Mouse (Mus musculus) embryonic stem cell, embryonic (primary cell): ENCODE results near the gene Foxm1.

Experiments
- CTCF ChIA-PET, 4 experiments: fragments of 300-600 bp in 2 of 4; fragments of 350-600 bp in 2 of 4; sonication (Branson Sonifier 250); formaldehyde crosslinking; loops; one replicate each; lab custom pipeline; 2022; ENCODE audit warnings: inconsistent platforms in 2 of 4; lab: Charles Lee
- POLR2A ChIA-PET, 4 experiments: fragments of 300-600 bp in 2 of 4; fragments of 350-600 bp in 2 of 4; sonication (Branson Sonifier 250); formaldehyde crosslinking; loops; one replicate each; lab custom pipeline; 2022; ENCODE audit warnings: antibody characterized with exemption in 4 of 4, inconsistent platforms in 1 of 4; lab: Charles Lee

Gene Foxm1

GRCm38 (mm10) chr6:128362381-128363006, at the start of gene Foxm1, which contains the start of gene Rhno1:
Foxm1 (plus strand) TSS chr6:128362967.
Rhno1 (minus strand) TSS chr6:128362911.
- CTCF ChIA-PET = interaction anchor here in 3 of 4 experiments (0.9 to 1.6 kb wide), 4 partner anchors 48 to 162 kb away, joined by 3 to 5 read pairs (median 5); no protein-coding TSS in a partner anchor
- POLR2A ChIA-PET = interaction anchor here in 2 of 4 experiments (0.8 to 1.7 kb wide), 10 partner anchors 11 to 162 kb away, joined by 3 to 5 read pairs (median 3); no protein-coding TSS in a partner anchor

- ChIA-PET CTCF (interaction anchor here (0.6 to 1.6 kb wide), 10 partner anchors 9 to 318 kb away, joined by 3 to 9 read pairs (median 3); no protein-coding TSS in a partner anchor), POLR2A (interaction anchor here in 3 of 4 experiments (0.6 to 1.9 kb wide), 22 partner anchors 9 to 248 kb away, joined by 3 to 9 read pairs (median 4); partner anchors contain the start of genes Tead4 (in 2 of the 3) and Itfg2 (in 1 of the 3))
Measured at GRCm38 (mm10) chr6:128314796-128315195, 48.0 kb upstream of the Foxm1 start.

- POLR2A ChIA-PET = interaction anchor here (0.6 to 1.9 kb wide), 26 partner anchors 9 to 844 kb away, joined by 3 to 9 read pairs (median 4); partner anchors contain the start of genes Itfg2 (in 1 of the 4), Tead4 (in 1 of the 4) and Tulp3 (in 1 of the 4)
- CTCF ChIA-PET = interaction anchor here (0.6 to 1.6 kb wide), 14 partner anchors 11 to 940 kb away, joined by 3 to 9 read pairs (median 4); no protein-coding TSS in a partner anchor
Measured at GRCm38 (mm10) chr6:128315597-128315996, 47.2 kb upstream of the Foxm1 start.

GRCm38 (mm10) chr6:128318317-128318716, 44.5 kb upstream of the Foxm1 start:
- CTCF ChIA-PET = interaction anchor here (0.6 to 1.8 kb wide), 19 partner anchors 9 to 1427 kb away, joined by 3 to 8 read pairs (median 4); no protein-coding TSS in a partner anchor
- POLR2A ChIA-PET = interaction anchor here (0.6 to 3.1 kb wide), 12 partner anchors 9 to 161 kb away, joined by 3 to 9 read pairs (median 4); no protein-coding TSS in a partner anchor

GRCm38 (mm10) chr6:128334397-128335124, 28.2 kb upstream of the Foxm1 start:
- CTCF ChIA-PET = interaction anchor here (0.6 to 2.3 kb wide), 35 partner anchors 9 to 617 kb away, joined by 3 to 12 read pairs (median 4); no protein-coding TSS in a partner anchor
- POLR2A ChIA-PET = interaction anchor here (0.6 to 3.3 kb wide), 37 partner anchors 9 to 998 kb away, joined by 3 to 13 read pairs (median 4); partner anchors contain the start of gene Tulp3 (in 2 of the 4)

- CTCF ChIA-PET = interaction anchor here in 2 of 4 experiments (1.2 to 1.8 kb wide), 2 partner anchors 19 to 28 kb away, joined by 3 to 7 read pairs; no protein-coding TSS in a partner anchor
- POLR2A ChIA-PET = interaction anchor here (0.6 to 3.3 kb wide), 12 partner anchors 14 to 174 kb away, joined by 3 to 14 read pairs (median 4); partner anchors contain the start of genes Itfg2 (in 2 of the 4) and Tulp3 (in 2 of the 4)
Measured at GRCm38 (mm10) chr6:128337467-128337866, 25.3 kb upstream of the Foxm1 start.

GRCm38 (mm10) chr6:128338876-128339275, 23.9 kb upstream of the Foxm1 start:
- POLR2A ChIA-PET = interaction anchor here (0.5 to 2.2 kb wide), 18 partner anchors 8 to 141 kb away, joined by 3 to 6 read pairs (median 3); partner anchors contain the start of gene Itfg2 (in 1 of the 4)
- CTCF ChIA-PET = interaction anchor here in 2 of 4 experiments (0.6 to 1.5 kb wide), 6 partner anchors 11 to 248 kb away, joined by 3 to 4 read pairs (median 3); partner anchors contain the start of gene Tulp3 (in 1 of the 2)

GRCm38 (mm10) chr6:128341956-128342723, 20.6 kb upstream of the Foxm1 start:
- CTCF ChIA-PET = no interaction called here
- POLR2A ChIA-PET = interaction anchor here in 3 of 4 experiments (0.6 to 1.5 kb wide), 5 partner anchors 9 to 124 kb away, joined by 3 read pairs; no protein-coding TSS in a partner anchor

GRCm38 (mm10) chr6:128345623-128346022, 17.1 kb upstream of the Foxm1 start:
- ChIA-PET POLR2A (interaction anchor here in 1 of 4 experiments (0.5 kb wide), 1 partner anchor 8 kb away, joined by 3 read pairs; no protein-coding TSS in a partner anchor), CTCF (no interaction called here)

GRCm38 (mm10) chr6:128346782-128347181, 16.0 kb upstream of the Foxm1 start:
- ChIA-PET CTCF (interaction anchor here in 1 of 4 experiments (1.1 to 1.3 kb wide), 2 partner anchors 12 kb away, joined by 3 read pairs; no protein-coding TSS in a partner anchor), POLR2A (interaction anchor here in 2 of 4 experiments (1.0 to 2.0 kb wide), 6 partner anchors 9 to 83 kb away, joined by 3 to 10 read pairs (median 3); partner anchors contain the start of gene Tulp3 (in 1 of the 2))

- ChIA-PET CTCF (interaction anchor here in 3 of 4 experiments (0.6 to 1.0 kb wide), 5 partner anchors 9 to 23 kb away, joined by 3 to 4 read pairs (median 3); no protein-coding TSS in a partner anchor), POLR2A (interaction anchor here in 2 of 4 experiments (0.7 to 1.7 kb wide), 8 partner anchors 11 to 120 kb away, joined by 3 to 7 read pairs (median 4); no protein-coding TSS in a partner anchor)
Measured at GRCm38 (mm10) chr6:128349711-128350110, 13.1 kb upstream of the Foxm1 start.

- ChIA-PET CTCF (interaction anchor here in 1 of 4 experiments (1.2 kb wide), 1 partner anchor 19 kb away, joined by 3 read pairs; no protein-coding TSS in a partner anchor), POLR2A (interaction anchor here in 2 of 4 experiments (1.0 to 2.1 kb wide), 9 partner anchors 18 to 231 kb away, joined by 3 to 14 read pairs (median 5); no protein-coding TSS in a partner anchor)
Measured at GRCm38 (mm10) chr6:128354140-128354539, 8.6 kb upstream of the Foxm1 start.

- POLR2A ChIA-PET = interaction anchor here (0.5 to 2.1 kb wide), 28 partner anchors 8 to 446 kb away, joined by 3 to 14 read pairs (median 4); partner anchors contain the start of gene Itfg2 (in 1 of the 4)
Measured at GRCm38 (mm10) chr6:128355201-128355681, 7.5 kb upstream of the Foxm1 start.

GRCm38 (mm10) chr6:128355726-128356416, 6.9 kb upstream of the Foxm1 start, which contains the start of gene Tulp3:
Tulp3 (minus strand) TSS chr6:128355851.
- ChIA-PET CTCF (interaction anchor here in 3 of 4 experiments (0.6 to 1.3 kb wide), 3 partner anchors 8 to 49 kb away, joined by 3 to 5 read pairs (median 3); no protein-coding TSS in a partner anchor), POLR2A (interaction anchor here in 3 of 4 experiments (0.6 to 2.2 kb wide), 19 partner anchors 9 to 155 kb away, joined by 3 to 14 read pairs (median 4); partner anchors contain the start of gene Itfg2 (in 1 of the 3))

More at GRCm38 (mm10) chr6:128355201-128355681, 7.5 kb upstream of the Foxm1 start:
- CTCF ChIA-PET = interaction anchor here (0.5 to 1.3 kb wide), 6 partner anchors 9 to 70 kb away, joined by 3 to 7 read pairs (median 3); partner anchors contain the start of gene Itfg2 (in 1 of the 4)

GRCm38 (mm10) chr6:128358999-128359398, 3.8 kb upstream of the Foxm1 start:
- CTCF ChIA-PET = interaction anchor here (0.6 to 1.3 kb wide), 21 partner anchors 9 to 301 kb away, joined by 3 to 12 read pairs (median 4); partner anchors contain the start of gene Tspan9 (in 1 of the 4)
- POLR2A ChIA-PET = interaction anchor here in 3 of 4 experiments (0.5 to 3.1 kb wide), 13 partner anchors 8 to 158 kb away, joined by 3 to 13 read pairs (median 4); partner anchors contain the start of gene Itfg2 (in 1 of the 3)
